Mouse (Mus musculus): ENCODE data around the gene Tmem234.

The Tmem234 gene

DNA sequence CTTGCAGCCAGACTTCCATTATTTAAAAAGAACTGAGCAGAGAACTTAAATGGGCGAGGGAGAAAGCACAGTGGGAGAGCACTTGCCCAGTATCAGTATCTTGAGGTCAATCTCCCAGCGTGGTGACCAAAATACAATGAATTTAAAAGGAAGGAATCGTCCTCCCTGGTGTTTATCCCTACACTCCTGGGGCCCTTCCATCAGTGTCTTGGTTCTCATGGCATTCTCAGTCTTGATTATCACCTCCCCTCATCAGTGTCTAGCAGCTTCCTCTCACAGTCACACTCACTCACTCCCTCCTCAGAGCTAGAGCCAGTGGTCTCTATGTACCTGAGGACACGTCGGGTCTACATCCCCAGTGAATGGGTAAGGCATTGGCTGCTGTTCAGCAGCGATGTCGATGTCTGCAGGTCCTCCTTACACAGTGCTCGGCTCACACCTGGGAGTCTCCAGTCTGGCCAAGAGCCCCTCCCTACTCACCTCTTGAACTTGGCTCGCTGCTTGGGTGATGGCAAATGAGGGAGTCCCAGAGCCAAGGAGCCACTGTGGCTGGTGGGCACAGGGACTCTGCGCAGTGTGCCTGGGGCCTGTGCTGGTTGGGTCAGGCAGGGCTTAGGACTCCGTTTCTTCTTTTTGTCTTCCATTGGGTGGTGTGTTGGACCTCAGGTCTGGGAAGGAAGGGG, 21.8 kb downstream of the Tmem234 start:
- no peak for DNase-seq (ENCODE audit: low read depth, low spot score)

DNA sequence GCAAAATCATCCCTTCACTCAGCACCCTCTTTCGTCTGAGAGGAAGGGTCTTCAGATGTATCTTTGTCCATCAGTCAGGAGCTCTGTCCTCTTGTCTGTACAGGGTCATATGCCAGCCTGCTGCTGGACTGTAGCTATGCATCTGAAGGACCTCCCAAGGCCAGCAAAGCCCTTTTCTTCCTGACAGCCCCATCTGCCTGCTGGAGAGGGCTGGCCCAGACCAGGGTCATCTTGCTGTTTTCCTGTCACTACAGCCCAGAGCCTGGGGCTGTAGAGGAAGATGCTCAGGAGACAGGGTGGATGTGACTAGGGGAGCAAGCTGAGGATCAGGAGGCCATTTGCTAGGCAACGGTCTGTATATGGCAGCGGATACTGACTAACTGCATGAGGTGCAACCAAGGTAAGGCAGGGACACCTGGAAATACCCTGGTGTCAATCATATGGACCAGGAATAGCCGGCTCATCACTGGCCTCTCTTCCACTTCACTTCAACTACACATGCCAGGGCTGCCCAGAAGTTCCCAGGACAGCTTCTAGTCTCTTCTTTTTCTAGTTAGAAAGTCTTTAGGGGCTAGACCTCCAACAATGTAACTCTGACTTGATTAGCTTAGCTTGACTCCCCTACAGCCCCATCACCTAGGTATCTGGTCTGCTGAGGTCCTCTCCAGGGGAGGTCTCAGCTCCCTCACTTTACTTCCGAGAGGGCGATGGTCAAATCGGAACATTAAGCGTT, 22.5 kb downstream of the Tmem234 start:
- no peak for DNase-seq (ENCODE audit: low read depth, low spot score)

DNA sequence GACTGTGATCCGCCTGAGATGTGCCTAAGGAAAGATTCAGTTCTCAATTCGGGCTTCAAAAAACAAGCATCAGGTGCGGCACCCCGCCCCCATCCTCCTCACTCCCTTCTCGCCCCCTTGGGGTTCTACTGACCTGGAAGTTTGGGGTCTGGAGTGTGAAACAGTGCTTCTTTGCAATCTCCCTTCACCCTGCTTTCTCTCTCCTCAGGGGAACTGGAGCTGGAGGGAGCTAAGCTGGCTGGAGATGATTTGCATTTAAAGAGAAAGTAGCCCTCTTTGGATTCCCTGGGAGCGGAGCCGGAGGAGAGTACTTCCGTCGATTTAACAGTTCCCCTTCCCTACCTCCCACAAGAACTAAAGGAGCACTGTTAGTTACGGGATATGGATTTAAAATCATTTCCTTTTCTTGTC, 23.2 kb downstream of the Tmem234 start, which contains the start of gene Ccdc28b:
Gene Ccdc28b, minus strand, starts transcription at position 267 of the 411 bp plus-strand sequence.
- DNase-seq (ENCODE audit: low read depth, low spot score): no peak

GRCm38 (mm10) chr4:129624281-129625028, 24.0 kb downstream of the Tmem234 start:
- DNase-seq (ENCODE audit: low read depth, low spot score): peak; percentile 63

- no peak for DNase-seq (ENCODE audit: low read depth, low spot score)
Observed at GRCm38 (mm10) chr4:129625029-129625370, 24.5 kb downstream of the Tmem234 start.

DNA sequence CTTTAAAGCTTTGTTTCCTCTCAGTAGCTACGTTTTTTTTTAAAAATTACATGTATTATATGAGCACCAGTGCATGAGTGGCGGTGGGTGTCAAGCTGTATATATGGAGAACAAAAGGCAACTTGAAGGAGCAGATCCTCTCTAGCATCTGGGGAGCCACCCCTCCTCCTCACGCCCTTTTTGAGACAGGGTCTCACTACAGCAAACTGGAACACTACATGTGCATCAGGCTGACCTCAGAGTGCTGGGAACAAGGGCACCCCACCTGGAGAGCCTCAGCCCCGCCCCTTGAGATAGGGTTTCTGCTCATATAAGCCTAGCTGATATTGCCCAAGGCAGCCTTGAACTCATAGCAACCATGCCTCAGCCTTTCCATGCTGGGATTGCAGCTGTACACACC, 25.0 kb downstream of the Tmem234 start:
- DNase-seq (ENCODE audit: low read depth, low spot score): no peak

GRCm38 (mm10) chr4:129626035-129626434, 25.6 kb downstream of the Tmem234 start:
- no peak for DNase-seq (ENCODE audit: low read depth, low spot score)

DNA sequence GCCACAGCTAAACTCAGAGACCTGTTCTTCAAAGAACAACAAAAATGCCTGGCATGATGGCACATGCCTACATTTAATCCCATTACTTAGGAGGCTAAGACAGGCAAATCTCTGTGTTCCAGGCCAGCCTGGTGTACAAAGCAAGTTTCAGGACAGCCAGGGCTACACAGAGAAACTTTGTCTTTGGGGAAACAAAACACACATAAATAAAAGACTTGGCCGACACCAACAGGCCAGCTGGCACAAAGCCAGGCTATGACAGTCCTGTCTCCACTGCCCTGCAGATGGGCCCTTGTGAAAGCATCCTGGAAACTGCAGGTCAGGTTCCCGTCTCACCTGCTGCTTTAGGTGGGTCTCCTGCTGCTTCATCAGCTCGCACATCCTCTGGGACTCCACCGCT, 30.5 kb downstream of the Tmem234 start:
- DNase-seq (ENCODE audit: low read depth, low spot score): no peak

GRCm38 (mm10) chr4:129631867-129632266, 31.4 kb downstream of the Tmem234 start:
- no peak for DNase-seq (ENCODE audit: low read depth, low spot score)

- no peak for DNase-seq (ENCODE audit: low read depth, low spot score)
Observed at GRCm38 (mm10) chr4:129633852-129634251, 33.4 kb downstream of the Tmem234 start.

GRCm38 (mm10) chr4:129639221-129639620, 38.8 kb downstream of the Tmem234 start:
- DNase-seq (ENCODE audit: low read depth, low spot score): no peak

GRCm38 (mm10) chr4:129640101-129640637, 39.7 kb downstream of the Tmem234 start:
- DNase-seq (ENCODE audit: low read depth, low spot score): no peak

DNA sequence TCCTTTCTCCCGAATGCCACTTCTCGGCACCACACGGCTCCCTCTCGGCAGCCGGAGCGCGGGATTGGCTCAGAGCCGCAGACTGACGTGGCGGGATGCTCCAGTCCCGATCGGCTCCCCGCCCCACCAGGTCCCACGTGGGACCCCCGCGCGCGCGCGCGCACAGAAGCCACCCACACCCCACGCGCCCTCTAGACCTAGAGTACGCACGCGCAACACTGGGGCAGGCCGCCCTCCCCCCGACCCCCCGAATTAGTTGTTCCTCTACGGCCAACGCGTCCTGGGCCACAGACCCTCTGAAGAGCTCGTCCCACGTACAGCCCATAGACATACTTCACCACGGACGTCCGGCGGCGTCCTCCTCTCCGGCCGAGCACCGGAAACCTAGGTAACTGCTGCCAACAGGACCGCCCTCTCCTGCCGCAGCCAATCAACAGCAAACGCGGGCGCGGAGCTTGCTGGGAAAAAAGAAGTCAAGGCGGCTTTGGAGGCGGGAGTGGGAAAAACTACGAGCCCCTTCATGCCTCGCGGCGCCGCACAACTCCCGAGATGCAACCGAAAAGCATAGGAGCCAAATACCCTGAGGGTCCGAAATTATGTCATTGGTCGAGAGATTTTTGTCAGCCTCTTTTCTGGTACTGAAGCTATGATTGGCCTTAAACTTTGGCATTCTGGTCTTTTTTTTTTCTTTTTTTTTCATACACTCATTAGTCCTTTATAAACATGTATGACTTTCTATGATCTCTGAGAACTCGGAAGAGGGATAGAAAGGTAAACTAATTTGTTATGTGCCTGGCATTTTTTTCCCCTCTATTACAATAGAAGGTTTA, 40.4 kb downstream of the Tmem234 start, which contains the start of gene Txlna:
Gene Txlna, minus strand, starts transcription at position 428 of the 830 bp plus-strand sequence.
- peak; percentile 87 for DNase-seq (ENCODE audit: low read depth, low spot score)

DNA sequence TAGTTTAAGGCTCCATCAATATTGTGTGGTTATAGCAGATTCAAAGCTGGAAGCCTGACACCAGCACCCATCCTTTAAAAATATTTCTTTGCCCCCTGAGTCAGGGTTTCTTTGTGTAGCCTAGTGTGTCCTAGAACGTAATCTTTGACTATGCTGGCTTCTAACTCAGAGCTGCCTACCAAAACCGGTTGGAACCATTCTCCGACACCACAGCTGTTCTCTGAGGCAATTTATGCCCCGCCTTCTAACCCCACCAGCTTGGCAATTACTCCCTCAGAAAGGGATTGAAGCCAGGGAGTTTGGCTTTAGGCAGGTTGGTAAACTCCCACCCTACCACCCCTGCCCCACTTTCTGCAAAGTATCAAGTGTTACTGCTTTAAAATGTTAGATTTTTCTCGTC, 41.3 kb downstream of the Tmem234 start:
- no peak for DNase-seq (ENCODE audit: low read depth, low spot score)

DNA sequence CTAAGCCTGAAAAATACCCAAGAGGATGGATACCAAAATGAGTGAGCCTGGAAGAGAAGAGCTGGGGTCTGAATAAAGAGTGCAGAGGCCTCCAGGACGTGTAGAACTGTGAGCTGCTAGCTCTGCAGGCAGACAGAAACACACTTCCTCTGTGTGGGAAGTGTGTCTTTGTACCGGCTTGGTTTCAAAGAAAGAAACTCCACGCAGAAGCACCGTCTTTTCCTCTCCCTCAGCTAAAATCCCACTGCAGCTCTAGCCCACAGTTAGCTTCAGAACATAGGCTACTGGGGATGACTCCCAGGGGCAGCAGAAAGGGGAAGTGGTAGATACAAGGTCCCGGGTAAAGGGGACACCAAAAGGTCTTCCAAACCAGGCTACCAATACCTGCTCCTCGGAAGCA, 44.7 kb downstream of the Tmem234 start:
- DNase-seq (ENCODE audit: low read depth, low spot score): no peak

DNA sequence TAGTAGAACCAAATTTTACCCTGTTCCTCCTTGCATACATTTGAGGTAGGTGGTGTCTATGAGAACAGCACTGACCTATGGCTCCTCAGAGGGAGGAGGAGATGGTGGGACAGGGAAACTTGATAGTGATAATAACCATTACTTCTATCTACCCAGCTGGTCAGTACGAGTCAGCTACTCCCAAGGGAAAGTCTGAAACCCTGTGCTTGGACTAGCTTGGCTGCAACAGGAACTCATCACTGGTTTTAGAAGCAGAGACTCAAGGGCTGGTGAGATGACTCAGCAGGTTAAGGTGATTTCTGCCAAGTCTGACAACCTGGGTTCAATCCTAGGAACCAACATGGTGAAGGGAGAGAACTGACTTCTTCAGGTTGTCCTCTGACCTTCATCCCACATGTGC, 48.2 kb downstream of the Tmem234 start:
- no peak for DNase-seq (ENCODE audit: low read depth, low spot score)

GRCm38 (mm10) chr4:129650359-129650758, 49.9 kb downstream of the Tmem234 start:
- no peak for DNase-seq (ENCODE audit: low read depth, low spot score)

DNA sequence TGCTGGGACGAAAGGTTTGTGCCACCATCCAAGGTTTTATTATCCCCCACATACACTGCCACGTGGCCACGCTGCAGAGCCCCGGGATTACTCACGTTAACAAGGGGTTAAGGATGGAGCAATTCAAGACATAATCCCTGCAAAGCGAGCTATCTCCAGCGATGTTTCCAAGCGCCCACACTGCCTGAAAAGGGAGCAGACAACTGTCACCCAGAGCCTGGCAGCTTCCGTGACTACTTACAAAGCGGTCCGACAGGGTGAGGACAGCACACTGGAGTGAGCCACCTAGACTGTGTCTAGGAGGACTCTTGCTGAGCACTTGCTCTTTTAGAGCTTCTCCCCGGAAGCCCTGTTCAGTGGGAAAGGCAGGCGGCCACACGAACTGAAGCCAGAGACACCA, 54.3 kb downstream of the Tmem234 start:
- no peak for DNase-seq (ENCODE audit: low read depth, low spot score)

- no peak for DNase-seq (ENCODE audit: low read depth, low spot score)
Observed at GRCm38 (mm10) chr4:129661584-129661983, 61.1 kb downstream of the Tmem234 start.

- no peak for DNase-seq (ENCODE audit: low read depth, low spot score)
Observed at GRCm38 (mm10) chr4:129662255-129662813, 61.9 kb downstream of the Tmem234 start.

Measured in c-Kit-negative CD71-positive TER-119-positive erythroid progenitor cells, embryonic 14.5 days (primary cell).